Mouse (Mus musculus) MEL-GATA-1-ER (cell line): ENCODE data around the gene Akap5.

ENCODE experiments used
- DNase-seq: peaks from one replicate; pipeline ENCODE4 v3.0.0-alpha.2; 2012; ENCODE audit warnings: low read depth; ENCODE audit errors: extremely low read depth

Gene Akap5

DNA sequence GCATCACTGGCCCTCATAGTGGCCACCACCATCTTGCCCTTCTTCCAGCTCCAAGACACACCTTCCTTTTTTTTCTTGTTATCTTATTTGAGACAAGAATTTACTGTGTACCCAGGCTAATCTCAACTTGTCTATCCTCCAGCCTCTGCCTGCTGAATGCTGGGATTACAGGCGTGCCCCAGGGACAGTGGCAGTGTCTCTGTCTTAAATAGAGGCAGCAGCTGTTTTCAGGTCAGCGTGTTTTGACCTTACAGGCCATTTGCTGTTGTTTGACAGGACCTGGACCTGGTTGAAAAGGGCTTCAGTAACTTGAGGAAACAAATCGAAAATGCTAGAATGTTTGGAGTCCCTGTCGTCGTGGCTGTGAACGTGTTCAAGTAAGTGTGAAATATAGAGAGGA, 14.1 kb upstream of the Akap5 start:
- no peak for DNase-seq

DNA sequence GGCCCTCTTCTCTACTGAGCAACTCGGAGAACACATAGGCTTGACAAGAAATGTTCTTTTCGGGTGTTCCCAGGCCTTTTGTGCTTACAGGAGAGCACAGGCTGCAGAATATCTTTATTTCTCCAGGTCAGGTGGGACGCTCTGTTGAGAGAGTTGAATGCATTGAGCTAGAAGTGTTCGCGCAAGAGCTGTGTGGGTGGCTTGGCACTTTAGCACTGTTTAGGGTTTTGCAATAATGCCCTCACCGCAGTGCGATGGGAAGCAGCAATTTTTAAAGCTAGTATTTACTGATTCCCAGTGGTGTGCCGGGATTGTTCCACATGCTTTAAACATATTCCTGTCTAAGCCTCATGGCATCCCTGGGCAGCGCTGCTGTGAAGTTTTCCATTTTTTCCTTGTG, 13.5 kb upstream of the Akap5 start:
- no peak for DNase-seq

DNA sequence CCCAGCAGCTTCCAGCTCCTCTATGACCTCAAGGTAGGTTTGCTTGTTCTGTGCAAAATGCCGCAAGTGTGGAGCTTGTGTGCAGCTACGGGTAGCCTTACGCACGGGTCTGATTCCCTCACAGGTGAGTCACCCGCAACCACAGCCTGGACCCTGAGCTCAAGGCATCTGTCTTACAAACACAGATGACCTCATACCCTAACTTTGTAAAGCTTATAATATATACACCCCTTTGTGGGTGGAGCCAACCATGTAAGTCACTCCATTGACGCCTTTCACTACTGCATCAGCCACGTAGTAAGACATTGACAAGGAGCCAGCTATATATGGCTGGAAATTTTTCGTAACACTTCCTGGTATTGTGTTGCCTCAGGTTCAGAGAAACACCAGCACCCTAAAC, 12.7 kb upstream of the Akap5 start:
- no peak for DNase-seq

DNA sequence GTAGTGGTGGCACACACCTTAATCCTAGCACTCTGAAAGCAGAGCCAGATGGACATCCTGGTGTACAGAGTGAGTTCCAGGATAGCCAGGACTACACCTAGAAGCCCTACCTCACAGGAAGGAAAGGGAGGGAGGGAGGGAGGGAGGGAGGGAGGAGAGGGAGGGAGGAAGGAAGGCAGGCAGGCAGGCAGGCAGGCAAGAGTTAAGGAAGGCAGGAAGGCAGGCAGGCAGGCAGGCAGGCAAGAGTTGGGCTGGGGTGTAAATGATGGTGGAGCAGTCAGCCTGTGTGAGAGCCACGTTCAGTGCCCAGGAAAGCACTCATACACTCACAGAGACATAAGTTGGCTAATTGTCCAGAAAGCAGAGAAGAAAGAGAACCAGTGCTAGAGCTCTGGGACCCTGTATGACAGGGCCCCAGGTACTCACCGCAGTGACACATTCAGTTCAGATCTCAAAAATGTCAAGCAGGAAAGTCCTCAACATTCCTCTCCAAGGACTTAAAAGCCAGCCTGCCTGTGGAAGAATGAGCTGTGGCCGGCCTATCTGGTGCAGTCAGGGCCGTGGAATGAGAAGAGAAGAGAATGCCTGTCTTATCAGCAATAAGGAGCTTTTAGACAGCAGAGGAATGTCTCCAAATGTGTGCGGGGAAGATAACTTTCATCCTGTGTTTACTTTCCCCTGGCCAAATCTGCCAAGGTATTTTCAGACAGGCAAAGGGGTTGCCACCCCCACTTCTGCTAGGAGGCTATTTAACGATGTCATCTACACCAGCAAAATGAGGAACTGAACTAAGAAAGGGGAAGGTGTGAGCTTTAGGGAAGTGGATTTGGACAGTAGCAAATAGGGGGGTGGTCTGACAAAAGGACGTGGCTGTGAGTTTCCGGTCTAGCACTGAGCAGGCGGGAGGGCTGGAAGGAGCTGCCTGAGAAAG, 6.1 kb upstream of the Akap5 start:
- DNase-seq, result peak; percentile 100

DNA sequence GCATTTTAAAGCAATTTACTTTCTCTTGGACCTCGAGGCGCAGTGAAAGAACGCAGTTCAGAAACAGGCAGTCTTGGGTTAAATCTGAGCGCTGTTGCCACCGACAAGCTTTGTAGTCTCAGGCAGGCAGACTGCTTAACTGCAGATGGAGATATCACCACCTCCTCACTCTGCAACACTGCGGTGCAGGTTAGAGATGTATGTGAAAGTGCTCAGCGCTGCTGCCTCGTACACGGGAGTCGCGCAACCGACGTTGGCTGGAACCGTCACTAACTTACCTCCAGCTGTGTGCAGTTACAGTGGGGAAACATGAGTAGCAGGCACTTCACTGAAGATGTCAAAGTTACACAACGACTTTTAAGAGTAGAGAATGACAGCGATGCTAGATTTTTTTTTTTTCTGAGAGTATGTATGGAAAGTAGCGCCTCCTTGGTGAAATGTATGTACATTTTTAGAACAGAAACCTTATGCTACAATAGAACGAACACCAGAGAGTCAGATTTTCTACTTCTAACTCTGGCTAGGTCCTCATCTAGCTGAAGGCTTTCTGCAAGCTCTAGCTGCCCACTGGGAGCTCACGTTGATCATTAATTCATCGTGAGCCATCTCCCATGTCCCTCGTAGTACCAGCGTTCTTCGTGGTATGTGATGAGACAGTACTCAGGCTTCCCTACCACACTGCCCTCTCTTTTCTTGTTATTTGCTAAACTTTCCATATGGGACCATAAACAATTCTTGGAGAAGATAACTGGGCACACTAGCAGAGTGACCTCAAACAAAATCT, 1.9 kb downstream of the Akap5 start:
- DNase-seq, result no peak

DNA sequence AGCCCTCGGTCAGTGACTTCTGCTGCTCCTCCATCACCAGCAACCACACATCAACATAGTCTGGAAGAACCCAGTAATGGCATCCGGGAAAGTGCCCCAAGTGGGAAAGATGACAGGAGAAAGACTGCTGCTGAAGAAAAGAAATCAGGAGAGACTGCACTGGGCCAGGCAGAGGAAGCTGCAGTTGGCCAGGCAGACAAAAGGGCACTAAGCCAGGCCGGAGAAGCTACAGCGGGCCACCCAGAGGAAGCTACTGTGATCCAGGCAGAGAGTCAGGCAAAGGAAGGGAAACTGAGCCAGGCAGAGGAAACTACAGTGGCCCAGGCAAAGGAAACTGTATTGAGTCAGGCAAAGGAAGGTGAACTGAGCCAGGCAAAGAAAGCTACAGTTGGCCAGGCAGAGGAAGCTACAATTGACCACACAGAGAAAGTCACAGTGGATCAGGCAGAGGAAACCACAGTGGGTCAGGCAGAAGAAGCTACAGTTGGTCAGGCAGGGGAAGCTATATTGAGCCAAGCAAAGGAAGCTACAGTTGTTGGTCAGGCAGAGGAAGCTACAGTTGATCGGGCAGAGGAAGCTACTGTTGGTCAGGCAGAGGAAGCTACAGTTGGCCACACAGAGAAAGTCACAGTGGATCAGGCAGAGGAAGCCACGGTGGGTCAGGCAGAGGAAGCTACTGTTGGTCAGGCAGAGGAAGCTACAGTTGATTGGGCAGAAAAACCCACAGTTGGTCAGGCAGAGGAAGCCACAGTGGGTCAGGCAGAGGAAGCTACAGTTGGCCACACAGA, 4.1 kb downstream of the Akap5 start:
- DNase-seq, result no peak

DNA sequence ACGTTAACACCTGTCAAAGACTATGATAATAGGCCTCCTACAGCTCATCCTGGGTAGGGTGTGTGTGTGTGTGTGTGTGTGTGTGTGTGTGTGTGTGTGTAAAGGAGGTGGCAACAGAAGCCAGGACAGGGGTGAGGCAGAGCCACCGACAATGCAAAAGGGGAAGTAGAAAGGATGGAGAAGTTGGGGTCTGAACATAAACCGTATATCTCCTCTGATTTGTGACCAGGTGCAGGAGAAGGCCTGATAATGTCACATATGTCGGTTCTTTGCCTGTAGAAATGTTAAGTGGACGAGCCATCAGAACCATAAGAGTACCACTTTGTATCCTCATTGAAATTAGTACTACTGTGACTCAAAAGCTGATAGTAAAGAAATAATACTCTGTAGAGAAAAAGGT, 9.0 kb downstream of the Akap5 start:
- peak; percentile 36 for DNase-seq

DNA sequence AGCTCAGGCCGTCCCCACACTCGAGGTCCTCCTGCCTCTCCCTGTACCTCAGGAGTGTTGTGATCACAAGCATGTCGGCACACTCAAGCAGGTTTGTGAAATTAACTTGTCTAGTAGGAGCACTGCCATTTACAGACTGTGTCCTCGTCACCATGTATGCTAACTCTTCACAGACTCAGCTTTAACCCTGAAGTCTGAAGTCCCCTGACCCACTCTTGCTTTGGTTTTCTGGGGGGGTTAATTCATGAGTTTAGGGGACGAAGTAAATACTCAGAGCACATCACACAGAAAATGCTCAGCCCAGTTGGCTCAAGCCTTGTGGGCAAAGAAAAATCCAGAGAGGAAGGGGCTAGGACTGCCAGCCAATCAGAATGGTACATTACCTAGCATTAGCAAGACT, 10.9 kb downstream of the Akap5 start:
- DNase-seq, result no peak

DNA sequence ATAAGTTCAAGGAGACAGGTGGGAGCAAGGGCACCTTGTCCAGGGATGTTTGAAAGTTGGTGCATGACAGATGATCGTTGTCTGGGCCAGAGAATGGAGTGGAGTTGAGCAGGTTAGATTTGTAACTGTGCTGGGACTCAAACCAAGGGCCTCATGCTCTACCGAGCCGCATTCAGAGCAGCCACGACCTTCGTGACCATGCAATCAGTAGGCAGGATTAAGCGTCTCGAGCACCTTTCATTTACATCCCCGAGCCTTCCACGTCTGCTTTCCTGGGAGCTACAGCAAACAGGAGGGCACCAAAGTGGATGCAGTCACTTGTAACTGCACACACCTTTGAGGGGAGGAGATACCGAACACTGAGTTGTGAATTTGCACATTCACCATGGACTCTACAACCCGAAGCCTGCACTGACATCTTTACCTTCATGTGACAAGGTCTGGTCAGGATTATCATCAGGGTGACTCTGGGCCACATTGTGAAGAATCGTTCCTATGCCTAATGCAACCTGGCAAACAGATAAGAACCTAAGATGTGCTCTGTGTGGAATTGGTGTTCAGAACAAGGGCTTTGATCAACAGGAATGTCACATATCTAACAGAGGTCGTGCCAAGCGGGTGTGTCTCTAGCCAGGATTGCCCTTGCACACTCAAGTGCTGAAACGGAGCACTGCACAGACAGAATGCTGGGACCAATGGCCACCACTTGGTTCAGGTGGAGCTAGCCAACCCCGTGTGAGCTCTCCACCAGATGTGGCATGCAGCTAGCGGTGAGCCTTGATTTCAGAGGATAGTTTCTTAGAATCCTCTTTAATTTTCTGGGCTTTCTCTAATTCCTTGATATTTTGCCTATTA, 11.6 kb downstream of the Akap5 start:
- no peak for DNase-seq

DNA sequence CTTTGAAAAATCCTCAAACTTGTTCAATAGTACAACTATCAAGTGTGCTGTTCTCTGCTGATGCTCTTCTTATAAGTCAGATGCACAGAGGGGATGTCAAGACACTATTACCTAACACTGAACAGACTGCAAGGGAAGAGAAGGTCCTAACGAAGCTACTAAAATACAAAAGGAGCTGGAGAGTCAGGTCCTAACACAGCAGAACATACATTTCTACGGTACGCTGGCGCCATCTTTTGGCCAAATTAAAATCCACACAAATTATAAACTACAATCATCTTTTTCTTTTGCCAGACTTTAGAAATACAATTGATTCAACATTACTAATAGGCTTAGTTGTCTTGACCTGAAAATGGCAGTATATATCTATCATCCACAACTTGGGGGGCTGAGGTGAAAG, 16.4 kb downstream of the Akap5 start:
- peak; percentile 39 for DNase-seq

DNA sequence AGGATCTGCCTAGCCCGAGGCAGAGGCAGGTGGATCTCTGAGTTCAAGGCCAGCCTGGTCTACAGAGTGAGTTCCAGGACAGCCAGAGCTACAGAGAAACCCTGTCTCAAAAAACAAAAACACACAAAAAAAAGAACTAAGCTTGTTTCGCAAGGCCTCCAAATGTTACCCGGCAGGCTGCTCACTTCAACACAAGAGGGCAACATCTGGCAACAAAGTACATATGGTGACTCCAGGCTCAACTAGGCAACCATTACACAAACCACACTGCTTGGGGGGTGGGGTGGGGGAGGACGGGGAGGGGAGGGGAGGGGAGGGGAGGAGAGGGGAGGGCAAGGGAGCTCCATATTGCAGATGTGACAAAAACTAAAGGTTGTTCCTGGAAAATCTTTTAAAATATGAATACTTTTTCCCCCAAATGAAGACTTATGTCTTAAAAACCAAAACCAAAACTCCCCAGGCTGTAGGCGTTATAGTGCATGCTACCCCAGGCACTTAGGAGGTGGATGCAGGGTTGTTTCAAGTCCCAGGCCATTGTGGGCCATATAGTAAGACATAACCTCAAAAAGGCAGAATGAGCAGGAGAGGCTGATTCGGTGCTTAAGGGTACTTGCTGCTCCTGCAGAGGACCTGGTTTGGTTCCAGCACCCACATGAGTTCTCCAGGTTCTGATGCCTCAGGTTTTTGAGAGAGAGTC, 21.2 kb downstream of the Akap5 start:
- DNase-seq, result no peak

DNA sequence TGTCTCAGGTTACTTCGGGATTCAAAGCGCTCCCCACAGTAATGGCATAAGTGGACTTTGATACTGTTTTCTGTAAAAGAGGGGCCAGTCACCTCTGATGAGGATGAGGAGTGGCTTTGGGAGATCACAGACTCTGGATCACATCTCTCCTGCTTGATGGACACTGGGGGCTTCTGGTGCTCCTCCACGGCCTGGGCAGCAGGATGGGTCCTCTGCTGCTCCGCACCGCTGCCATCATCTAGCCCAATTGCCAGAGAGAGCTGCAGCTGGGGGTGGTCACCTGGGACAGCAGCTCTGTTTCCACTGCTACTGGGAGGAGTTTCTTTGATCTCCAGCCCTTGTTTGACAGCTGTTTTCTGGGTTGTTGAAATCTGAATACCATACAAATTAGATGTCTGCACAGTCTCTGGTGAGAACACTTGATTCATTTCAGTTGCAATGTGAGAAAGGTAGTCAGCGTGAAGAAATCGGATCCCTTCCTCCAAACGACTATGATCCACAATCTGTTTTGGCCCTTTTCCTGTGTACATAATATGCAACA, 25.1 kb downstream of the Akap5 start:
- no peak for DNase-seq

DNA sequence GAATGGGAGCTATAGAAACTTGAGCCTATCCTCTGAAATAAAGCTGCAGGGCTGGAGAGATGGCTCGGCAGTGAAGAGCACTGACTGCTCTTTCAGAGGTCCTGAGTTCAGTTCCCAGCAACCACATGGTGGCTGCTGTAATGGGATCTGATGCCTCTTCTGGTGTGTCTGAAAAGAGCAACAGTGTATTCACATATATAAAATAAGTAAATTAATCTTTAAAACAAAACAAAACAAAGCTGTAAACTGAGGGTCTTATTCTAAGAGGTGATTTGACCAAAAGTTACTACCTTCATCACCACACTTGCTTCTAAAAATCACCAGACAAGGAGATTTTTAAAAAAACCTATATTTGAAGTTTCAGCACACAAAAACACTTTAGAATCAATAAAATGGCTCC, 36.2 kb downstream of the Akap5 start:
- DNase-seq, result no peak

DNA sequence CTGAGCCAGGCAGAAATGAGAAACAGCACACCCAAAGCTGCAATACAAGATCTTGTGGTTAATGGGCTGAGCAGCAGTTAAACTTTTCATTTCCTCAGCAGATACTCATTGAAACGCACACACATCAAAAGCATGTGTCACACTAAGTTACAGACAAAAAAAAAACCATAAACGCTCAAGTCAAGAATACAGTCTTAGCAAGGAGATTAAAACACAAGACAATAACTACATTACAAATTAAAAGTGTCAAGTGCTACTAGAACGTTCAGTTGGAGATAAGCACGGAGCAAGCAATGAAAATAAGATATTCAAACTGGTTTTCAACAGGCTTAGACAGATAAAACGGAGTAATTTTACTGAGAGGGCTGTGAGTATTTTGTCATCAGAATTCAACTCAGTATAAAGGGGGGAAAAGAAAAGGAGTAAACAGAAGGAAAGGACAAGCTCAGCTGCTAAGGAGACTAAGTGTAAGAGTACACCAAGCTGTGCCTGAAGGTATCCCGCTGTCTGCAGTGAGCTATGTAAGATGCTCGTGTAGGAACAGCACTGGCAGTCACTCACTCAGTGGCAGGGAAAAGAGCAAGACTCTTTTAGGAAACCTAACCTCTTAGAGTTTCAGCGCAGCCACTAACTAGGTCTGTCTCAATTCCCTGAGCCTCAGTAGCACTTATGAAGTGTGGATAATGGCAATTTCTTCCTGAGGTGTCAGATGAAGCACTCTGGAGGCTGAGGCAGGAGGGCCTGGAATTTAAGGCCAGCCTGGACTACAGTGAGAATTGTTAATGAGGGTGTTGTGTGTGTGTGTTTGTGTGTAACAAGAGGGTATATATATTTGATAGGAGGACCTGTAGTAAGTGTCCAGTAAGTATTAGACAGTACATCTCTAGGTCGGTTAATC, 37.0 kb downstream of the Akap5 start:
- peak; percentile 88 for DNase-seq

DNA sequence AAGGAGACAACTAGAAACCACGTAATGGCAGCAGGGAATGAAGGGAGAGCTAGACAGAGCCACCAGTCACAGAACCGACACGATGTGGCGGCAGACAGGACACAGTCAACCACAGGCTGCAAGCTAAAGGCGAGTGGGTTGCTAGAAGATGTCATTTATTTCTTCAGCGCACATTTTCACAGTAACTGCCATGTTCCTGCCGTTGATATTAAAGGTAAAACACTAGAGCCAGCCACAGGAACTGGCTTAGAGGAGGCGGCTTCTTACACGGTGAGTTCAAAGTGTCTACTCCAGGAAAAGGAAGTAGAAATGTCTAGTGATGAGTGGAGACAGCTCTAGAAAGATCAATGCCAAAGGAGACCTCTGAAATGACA, 37.6 kb downstream of the Akap5 start:
- peak; percentile 43 for DNase-seq

DNA sequence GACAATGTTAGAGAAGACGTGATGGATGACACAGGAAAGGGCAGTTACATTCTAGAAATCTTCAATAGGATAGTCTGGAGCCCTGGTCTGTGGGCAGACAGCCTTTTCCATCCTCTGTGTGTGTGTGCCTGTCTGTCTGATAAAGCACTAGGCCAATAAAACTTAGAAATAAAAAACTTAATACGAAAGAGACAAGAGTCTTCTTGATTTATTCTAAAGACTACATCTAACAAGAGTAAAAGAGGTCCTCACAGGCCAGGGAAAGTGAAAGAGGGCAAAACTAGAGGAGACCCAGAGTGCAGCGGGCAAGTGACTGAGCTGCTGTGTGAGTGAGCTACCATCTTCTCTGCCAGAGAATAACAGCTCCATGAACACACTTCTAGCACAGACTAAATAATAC, 41.6 kb downstream of the Akap5 start:
- DNase-seq, result no peak

DNA sequence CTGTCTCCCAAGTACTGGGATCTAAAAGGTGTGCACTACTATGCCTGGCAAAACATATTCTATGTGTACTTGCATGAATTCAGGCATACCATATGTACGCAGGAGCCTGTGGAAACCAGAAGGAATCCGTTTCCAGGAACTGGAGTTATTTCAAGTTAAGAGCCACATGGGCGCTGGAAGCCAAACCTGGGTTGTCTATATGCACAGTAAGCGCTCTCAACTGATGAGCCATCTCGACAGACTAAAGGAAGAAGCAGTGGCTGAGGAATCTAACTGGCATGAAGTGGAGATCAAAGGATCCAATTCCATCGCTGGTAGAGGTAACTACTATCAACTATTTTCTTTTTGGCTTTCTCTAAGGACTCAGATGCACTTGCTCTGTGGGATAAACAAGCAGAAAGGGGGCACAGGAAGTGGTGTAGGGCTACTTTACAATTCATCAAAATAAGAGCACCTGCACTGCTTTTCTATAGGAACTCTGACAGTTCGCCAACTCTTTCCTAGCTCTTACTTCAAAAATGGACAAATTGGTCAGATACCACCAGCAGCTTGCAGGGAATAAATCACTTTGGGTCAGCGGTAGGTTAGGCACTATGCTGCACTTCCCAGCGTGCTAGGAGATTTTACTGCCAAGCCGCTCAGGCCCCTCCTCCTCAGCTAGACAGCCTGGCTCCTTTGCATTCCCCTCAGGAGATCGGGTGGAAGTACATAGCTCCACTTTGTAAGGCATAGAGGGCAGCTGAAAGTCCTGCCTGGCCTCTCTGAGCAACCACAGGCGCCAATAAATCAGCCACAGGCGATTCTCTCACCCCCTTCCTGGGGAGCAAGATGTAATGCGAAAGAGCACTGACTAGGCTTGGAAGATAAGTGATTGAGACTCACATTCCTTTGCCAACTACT, 42.7 kb downstream of the Akap5 start:
- DNase-seq, result peak; percentile 69

DNA sequence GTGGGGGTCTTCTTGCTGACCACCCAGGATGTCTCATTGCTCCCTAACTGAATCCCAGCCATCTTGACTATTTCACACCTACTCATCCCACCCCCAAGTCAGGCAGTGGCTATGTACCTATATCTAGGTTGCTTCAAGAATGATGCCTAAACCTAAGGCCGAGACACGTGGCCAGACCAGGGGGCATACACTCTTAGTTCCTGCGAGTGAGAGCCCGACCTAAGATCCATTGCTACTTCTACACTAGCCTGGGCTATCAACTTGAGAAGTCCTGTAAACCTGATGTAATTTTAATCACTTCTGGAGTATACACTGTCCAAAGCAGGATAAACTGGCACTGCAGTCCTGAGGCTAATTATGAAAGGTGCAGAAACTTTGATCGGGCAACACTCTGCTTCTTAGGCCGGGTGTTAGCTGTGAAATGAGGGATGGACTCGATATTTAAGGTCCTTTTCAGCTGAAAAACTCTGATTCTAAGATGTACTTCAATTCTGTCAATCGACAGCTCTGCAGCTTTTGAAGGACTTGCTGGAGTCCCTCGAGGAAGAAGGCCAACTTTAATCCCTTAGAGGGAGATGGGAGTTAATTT, 43.6 kb downstream of the Akap5 start:
- no peak for DNase-seq
